Mouse (Mus musculus) ES-E14 (cell line): Measurements from ENCODE around the gene Ptpdc1.

Experiments
- CHD2 ChIP-seq: IDR thresholded peaks from 2 replicates; pipeline ENCODE4 v1.6.1; 2014; ENCODE audit warnings: mild to moderate bottlenecking, low read depth, low read length, inconsistent platforms
- HCFC1 ChIP-seq: IDR thresholded peaks from 2 replicates; pipeline ENCODE4 v1.6.1; 2012; ENCODE audit warnings: low read length, inconsistent platforms, borderline replicate concordance; ENCODE audit not compliant: insufficient read depth
- MAFK ChIP-seq: IDR thresholded peaks from 2 replicates; pipeline ENCODE4 v1.6.1; 2014; ENCODE audit warnings: mild to moderate bottlenecking, low read depth, low read length, inconsistent platforms; ENCODE audit not compliant: insufficient read depth
- ZC3H11A ChIP-seq: IDR thresholded peaks from 2 replicates; pipeline ENCODE4 v1.6.1; 2012; ENCODE audit warnings: low read depth, mild to moderate bottlenecking, inconsistent platforms, low read length, borderline replicate concordance
- ZNF384 ChIP-seq: IDR thresholded peaks from 2 replicates; pipeline ENCODE4 v1.6.1; 2012; ENCODE audit warnings: low read depth, low read length, inconsistent platforms

GRCm38 (mm10) chr13:48547623-48548022 lies 77.8 kb downstream of the Ptpdc1 start:
- TF ChIP-seq ZC3H11A (no peak), HCFC1 (no peak), CHD2 (no peak), ZNF384 (no peak), MAFK (no peak)
